Mouse (Mus musculus) cerebellum, postnatal 4 days (tissue): Measurements from ENCODE around the gene 2310057M21Rik.
"Not testable (repeated sequence)": the region's sequence is repeated elsewhere in the genome, so short reads cannot be mapped to it uniquely, and the experiment has no call there.

Experiments
- DNase-seq, 2 experiments: peaks; one replicate each; pipeline ENCODE4 v3.0.0; 2022; ENCODE audit warnings: low spot score in 2 of 2, mixed read lengths in 1 of 2

2310057M21Rik gene

DNA sequence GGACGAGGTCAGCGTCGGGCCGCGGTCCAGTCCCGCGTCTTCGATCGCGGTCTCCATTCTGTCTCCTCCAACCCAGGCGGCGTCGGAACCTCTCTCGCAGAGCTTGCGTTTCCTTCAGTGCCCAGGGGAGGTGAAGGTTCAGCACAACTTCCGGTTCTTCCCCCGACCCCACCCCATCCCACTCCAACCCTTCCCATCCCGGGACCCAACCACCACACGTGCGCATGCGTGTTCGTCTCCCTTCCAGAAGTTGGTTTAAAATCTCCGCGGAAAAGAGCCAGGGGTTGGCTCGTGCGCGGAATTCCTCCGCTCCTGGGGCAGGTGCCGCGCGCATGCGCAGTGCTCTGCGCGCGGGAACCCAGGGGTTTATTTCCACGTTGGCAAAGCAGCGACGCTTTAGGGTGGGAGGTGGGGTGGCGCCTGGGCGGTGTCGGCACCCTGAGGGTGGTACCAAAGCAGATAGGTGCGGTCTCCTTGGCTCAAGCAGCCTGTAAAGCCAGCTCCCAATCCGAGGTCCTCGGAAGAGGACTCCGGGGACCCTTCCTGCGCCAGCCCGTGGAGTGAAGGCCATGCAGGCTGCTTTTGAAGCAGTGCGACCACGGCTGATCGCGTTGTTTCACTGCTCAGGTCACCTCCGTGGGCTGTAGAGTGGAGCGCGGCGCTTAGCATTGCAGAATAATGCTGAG is at the start of gene 2310057M21Rik:
Gene 2310057M21Rik (minus strand): TSS at position 145 of the 686 bp plus-strand sequence.
- DNase-seq = peak; percentile 82 to 91

DNA sequence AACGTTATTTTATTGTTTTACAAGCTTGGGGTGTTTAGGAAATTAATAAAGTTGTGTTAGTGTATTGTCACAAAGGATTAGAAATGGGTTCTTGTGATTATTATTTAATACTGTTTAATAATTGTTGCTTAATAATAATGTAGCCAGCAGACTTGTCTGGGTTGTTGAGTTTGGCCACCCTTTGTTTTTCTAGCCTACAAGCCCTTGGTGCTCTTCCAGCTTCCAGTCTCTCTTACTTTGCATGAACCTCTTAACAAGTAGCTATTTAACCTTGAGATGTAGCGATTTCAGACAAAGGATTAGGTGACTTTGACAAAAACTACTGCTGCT is 49.3 kb upstream of the 2310057M21Rik start:
- DNase-seq = no peak

DNA sequence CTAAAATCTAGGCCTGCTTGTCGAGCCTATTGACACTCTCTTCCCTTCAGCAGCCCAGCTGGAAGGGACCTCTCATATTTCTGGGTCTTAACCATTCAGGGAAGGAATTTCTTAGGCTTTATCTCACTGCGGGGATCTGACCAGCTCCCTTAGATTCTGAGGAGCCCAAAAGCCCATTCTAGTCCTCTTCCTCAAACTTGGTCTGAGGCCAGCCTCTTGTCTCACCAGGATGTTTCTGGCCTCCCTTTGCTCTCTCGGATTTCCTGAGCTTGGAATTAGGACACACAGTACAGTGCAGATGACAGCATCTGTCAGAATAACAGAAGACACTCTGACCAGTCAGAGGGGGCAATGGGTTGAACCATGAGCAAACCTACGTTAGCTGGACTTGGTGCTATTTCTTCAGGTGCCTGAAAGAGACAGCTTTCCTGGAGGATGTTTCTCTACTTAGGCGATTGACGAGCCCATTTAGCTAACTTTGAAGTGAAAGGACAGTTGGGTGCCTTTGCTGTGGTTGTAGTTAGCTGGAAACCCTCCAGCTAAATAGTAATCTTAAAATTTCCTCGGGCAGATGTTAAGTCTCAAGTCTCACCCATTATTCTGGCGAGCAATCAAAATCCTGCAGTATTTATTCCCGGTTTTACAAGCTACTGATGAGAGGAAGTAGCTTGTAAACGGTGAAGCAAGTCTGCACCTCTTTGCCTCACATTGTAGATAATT is 48.8 kb upstream of the 2310057M21Rik start:
- no peak for DNase-seq

DNA sequence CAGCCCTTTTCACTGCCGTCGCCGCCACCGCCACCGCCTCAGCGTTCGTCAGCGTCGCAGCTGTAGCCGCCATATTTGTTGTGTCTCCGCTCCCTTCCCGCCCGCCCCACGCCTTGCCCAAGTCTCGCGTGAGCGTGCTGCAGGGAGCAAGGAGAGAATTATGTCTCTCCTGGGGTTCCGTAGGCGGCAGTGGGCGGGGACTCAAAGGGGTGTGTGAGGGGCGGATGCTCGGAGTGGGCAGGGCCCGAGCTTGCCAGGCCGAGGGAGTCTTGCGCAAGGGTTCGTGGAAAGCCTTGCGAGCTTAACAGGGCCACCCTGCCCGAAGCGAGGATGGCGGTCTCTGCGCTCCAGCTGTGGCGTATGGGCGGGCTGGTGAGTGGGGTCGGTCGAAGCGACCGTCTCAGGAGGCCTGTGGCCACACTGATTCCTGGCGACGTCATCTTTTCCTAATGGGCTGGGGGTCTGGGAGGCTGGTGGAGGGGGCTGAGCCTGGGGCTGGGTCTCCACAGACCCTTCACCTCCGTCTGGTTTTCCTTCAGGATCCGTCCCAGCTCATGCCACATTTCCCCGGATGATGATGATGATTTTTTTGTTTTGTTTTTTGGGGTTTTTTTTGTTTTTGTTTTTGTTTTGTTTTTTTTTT is 48.0 kb upstream of the 2310057M21Rik start, which contains the start of the genes Ikzf5 and Acadsb:
Gene Ikzf5 (minus strand): TSS at position 106 of the 643 bp plus-strand sequence.
Gene Acadsb (plus strand): TSS at position 186 of the 643 bp plus-strand sequence.
- peak; percentile 93 to 96 for DNase-seq

DNA sequence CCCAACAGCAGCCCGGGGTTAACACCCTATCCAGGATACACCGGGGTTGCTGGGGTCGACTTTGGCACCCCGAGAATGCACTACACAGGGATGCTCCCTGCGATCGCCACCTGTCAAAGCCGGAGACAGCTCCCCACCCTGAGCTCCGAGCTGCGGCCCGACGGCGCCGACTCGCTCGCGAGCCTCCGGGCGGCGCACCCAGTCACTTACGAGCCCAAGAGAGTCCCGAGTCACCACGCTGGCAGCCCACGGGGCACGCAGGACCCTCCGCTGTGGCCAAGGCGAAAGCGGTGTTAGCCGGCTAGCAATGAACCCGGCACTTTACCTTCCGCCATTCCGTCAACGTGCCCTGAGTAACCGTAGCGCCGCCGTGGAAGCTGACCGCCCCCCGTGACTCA is 47.4 kb upstream of the 2310057M21Rik start:
- DNase-seq = no peak

DNA sequence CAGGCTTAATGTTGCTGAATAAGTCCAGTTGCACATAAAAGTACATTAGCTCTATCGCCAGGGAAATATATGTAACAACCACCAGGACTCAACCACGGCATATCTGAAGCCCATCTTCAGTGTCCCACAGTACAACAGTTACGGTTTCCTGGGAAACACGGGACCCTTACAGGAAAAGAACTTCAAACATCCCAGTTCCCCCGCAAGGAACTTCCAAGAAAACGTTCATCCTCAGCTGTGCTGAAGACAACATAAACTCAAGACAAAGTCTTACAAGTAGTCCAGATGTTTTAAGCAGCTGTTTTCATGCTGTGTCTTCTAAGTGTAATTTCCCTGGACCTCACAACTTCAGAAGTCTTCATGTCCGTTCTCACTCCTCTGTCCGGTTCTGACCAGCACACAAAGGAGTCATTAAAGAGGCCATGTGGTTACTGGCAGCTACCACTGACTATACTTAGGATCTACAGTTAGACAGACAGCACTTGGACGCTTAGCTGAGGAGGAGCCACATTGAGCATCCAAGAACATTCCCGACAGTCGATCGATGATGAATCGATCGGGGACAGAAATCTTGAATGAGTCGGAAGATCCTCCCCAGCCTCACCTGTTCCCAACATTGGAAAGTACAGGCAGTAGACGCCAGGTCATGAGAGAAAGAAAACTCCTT is 46.9 kb upstream of the 2310057M21Rik start:
- DNase-seq = no peak

DNA sequence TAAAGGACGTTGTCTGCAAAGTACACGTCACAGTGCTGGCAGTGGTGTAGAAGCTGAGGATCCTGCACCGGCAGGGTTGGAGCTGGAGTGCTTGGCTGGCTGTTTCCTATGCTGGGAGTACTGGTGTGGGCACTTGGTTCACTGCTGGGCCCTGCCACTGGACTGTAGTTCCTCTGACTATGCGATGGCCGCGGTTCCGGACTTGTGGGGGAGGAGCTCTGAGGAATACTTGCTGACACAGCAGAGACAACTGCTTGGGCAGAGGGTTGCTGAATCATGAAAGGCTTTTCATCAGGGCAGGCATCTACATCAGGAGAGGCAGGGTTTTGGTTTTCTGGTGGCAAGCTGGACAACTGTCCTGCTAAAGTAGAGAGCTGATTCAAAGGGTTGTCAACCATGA is 29.2 kb upstream of the 2310057M21Rik start:
- DNase-seq = not testable (repeated sequence)

DNA sequence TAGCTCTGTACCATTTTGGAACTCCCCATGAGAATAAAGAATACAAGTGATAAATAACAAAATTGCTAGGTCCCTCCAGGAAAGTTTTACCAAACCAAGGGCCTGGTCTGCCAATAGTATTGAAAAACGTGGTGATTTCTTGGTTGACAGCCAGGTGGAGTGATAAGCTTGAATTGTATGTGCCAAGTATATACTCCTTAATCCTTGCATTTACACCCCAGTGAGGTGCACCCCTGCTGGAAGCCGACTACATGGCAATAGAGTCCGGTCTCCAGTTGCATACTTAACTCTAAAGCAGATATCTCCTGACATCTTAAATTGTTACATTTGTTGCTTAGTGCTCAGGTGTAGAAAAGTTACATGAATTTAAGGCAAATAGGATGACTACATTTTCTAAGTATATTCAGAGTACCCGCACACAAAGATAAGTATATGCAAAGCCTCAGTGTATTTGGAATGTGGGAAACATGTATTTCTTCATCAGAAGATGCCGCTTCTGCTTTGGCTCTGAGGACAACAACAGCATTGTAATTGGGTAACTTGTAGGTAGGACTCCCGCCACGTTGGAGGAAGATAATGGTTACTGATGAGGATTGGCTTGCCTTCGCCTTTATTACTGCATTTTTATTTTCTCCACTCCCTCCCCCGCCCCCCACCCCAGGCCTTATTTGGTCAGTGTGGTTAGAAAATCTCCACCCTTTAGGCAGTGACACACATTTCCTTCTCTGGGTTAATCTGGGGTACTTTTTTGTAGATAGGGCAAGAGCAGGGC is 9.5 kb upstream of the 2310057M21Rik start:
- DNase-seq = no peak

DNA sequence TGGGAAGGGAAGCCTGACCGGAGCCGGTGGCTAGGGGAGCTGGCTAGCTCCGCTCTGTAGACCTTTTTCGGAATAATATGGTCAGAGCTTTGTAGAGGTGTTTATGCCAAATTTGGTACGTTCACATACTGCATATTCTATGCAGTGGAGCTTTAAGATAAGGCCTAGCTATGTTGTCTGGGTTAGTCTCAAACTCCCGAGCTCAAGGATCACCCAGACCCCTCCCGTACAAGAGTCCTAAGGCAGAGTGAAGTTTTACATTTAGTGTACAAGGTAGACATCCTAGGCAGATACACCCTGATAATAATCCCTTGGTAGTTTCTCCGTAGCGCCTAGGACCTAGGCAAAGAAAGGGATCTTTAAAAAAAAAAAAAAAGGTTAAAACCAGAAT is 8.9 kb upstream of the 2310057M21Rik start:
- DNase-seq = no peak

DNA sequence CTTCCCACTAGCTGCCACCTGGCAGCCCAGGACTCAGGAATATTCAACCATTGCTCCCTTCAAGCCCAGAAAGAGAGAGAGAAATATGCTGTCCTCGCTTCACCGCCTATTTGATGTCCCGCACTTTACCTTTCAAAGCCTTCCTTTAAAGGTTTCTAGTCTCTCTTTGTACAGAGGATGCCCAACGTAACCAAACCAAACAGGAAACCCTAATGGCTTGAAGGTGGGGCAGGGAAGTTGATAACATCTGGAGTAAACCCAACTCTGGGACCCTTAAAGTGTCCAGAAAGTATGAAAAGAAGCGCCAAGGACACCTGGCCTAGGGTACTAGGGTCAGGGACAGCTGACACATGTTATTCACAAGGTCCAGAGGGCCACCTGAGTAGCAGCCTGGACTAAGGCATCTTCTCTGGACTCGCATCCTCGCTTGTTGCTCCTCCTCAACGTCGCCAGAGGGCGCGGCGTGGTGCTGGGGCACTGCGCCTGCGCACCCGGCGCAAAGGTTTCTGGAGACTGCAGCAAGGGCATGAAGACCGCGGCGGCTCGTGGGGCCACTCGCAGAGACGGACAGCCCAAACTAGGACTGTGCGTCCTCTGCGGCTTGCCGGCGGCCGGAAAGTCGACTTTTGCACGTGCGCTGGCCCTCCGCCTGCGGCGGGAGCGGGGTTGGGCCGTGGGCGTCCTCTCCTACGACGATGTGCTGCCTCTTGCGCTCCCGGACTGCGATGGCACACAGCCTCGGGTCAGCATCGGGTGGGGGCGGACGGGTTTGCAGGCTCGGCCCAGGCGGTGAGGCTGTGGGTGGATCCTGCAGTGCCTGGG is 8.3 kb upstream of the 2310057M21Rik start, which contains the start of gene Pstk:
Gene Pstk (plus strand): TSS at position 494 of the 822 bp plus-strand sequence.
- peak; percentile 67 to 87 for DNase-seq

DNA sequence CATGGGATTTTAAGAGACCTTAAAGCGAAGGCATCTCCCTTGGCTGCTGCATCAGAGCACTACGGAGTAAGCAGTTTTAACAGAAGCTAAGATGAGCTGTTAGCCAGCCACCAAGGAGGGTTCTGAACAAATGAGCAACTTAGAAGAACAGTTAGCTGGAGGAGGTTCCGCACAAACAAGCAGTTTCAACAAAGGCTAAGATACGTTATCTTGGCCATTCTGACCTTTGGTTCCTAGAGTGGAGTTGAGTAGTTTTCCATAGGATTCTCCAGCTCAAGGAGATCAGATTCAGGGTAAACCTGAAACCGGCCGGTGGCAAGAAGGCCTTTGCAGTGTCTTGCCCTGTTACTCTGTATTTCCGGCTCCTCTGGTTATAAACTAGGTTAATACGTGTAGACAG is 1.6 kb upstream of the 2310057M21Rik start:
- no peak for DNase-seq

DNA sequence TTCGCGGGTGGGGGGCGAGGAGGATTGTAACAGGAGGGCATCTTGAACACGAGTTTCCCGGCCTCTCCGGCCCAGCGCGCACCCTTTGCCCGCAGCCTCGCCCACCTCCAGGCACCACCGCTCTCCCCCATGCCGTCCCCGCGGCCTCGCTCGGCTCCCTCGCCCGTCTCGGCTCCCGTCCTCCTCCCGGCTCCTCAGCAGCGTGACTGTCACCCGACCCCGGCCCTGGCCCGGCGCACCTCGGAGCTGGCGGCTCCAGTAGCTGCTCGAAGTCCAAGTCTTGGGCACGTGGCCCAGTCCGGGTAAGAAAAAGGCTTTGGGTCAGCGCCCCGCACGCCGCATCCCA is 317 bp downstream of the 2310057M21Rik start:
- DNase-seq = no peak

DNA sequence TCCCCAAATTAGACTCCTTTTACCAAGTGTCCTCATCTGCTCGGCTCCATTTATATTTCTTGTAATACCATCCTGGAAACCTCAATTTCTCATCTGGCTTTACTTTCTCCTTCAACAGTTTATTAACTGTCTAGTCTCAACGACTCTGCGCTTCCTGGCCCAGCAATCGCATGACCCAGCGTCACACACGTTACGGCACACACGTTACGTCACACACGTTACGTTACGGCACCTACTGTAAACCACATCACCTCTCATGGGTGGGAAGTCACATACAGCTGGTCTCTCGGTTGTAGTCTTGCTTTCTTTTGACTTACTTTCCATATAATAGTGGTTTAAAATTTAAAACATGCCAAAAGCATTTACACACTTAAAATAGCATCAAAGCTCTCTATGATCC is 6.5 kb downstream of the 2310057M21Rik start:
- DNase-seq = no peak

DNA sequence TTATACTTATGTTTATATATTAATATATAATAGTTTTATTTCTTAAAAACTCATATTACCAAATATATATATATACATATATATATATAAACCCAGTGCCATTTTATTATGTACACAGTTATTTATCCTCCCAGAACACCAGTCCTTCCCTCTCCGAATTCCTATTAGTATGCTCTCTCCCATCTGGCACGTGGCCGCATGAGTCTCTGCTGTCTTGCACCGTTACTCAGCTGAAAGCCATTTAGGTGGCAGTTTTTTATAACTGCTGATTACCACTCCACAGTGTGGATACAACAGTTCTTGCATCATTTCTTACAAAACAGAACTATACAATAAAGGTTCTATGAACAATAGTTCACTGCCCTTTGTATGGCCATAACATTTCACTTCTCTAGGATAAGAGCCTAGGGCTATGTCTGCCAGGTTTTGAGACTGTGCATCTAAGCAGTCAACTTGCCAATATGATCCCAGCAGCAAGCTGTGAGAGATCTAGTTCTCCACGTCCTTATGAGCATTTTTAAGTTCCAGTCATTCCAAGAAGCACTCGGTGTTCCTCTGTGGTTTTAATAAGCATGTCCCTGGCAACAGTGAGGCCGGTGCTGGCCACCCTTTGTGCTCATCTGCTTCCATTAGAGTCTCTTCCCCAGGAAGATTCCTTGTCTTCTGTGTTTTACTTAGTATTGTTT is 16.6 kb downstream of the 2310057M21Rik start:
- no peak for DNase-seq

DNA sequence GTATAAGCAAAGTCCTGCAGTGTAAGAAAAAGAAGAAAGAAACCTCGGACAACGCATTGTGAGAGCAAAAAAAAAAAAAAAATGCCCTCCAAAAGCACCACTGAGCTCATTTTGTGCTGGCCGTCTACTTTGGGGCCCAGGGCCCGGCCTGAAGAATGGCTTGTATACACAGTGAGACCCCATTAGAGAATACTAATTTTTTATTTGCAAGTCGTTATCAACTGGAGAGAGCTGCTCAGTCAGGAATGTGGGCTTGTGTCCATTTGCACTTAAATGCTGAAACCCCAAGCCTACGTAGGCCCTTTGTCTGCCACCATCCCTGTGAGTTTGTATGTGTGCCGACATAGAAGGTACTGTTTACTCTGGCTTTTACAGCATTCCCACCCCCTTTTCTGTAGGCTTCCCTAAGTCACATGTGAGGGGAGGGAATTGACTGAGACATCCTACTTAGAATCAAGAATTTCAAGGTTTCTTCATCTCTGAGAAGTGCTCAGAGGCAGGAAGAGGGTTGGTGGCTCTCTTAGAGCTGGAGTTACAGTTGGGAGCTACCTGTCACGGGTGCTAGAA is 25.0 kb downstream of the 2310057M21Rik start:
- DNase-seq = no peak

DNA sequence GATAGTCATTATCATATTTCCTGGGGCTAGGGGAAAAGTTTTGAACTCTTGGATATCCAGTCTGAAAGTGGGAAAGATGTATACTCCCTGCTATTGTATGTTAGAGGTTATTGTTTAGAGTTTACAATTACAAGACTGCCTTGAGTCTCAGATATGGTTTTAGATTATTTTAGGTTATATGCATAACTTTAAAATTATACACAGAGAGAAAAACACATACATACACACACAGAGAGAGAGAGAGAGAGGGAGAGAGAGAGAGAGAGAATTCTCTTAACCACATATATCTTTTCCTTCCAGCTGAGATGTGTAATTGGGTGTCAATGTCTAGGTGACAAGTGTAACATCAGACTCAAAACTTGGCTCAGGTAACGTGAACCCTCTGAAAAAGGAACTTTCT is 29.0 kb downstream of the 2310057M21Rik start, which contains the start of gene Fam24a:
Gene Fam24a (plus strand): TSS at position 301 of the 400 bp plus-strand sequence.
- DNase-seq = no peak

DNA sequence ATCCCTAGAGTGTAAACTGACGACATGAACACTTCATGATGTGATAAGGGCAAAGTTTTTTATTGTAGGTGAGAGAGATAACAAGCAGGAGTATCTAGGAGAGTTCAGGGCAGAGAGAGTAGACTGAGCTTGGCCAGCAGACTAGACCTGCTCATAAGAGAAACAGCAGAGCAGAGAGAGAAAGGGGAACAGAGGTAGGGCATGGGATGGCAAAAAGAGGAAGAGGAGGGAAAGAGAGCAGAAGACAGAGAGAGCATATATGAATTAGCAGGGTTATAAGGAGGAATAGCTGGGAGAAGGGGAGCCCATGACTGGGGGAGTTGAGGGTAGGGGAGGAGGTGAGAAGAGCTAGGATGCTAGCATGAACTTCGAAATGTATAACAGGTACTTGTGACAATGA is 30.9 kb downstream of the 2310057M21Rik start:
- DNase-seq = no peak

DNA sequence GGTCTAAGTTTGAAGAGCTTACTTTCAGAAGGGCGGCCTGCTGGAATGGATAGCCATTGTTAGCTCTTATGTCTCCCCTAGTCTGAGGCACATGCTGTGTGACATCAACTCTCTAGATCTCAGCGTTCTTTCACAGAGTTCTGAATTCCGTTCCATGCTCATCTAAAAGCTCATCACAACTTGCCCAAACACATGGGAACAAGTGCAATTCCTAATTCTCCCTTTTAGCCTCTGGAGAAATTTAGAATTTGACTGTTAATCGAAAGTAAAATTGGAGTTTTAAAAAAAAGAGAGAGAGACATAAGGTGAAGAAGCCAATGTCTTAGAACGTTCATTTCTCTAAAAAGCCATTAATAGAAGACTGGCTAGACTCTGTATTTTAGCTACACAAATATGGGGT is 33.1 kb downstream of the 2310057M21Rik start, which contains the start of gene Fam24b:
Gene Fam24b (minus strand): TSS at position 101 of the 400 bp plus-strand sequence.
- no peak for DNase-seq

DNA sequence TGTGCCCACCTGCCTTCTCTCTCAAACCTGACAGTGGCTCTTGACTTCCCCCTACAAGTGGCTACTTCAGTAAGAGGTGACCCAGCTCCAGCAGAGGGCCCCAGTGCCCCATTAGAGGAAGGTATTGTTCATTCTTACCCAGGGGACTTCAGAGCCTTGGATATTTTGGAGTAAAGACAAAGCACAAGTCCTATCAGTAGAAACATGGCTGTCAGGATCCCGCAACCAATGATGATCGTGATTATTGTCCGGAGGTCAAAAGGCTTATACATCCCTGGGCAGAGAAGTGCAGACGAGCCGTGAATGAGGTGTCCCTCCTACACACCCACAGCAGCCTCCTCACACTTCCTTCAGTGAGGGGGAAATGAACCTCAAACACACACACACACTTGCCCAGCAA is 35.5 kb downstream of the 2310057M21Rik start:
- DNase-seq = no peak
